Mouse (Mus musculus): Measurements from ENCODE around the gene Id3. TPM values are rescaled to one million over a fixed set of nuclear protein-coding genes. Genes with fewer than 3 reads are reported as not detected.

Id3 gene
- polyA plus RNA-seq, 1 experiment from 2014 or later, result 426 TPM

DNA sequence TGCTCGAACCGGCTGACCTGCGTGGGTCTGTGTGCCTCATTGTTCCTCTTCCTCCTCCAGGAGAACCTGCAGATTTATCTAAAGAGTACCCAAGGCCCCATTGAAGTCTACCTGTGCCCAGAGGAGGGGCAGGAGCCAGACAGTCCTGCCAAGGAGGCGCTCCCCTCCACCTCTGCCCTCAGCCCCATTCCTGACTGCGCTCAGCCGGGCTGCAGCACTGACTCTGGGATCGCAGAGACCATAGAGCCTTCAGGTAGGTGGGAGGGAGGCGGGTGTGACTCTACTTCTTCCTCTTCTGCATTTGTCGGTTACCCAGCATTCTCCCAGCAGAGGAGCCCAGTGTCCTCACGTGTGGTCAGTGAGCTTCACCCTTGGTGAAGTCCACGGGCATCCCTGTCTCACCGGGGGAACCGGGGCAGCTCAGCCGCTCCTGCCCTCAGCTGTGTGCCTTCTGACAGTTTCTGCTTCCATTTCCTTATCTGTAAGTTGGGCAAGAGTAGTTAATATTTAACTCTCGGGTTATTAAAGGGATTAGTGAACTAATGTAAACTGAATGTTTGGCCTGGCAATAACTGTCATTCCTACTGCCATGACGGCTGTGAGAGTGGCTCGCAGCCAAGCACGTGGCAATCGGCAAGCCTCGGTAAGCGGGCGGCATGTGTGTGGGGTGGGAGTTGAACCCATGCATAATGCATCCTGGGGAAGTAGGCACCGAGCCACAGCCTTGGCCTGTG, 43.6 kb downstream of the Id3 start:
- H3K4me2 ChIP-seq (replicated peaks), result no peak overlapping the region
- H3K9me3 ChIP-seq (replicated peaks), result no peaks in the 10 kb centered on the region
- peaks cover 8% of the 10 kb centered on the region; the same call in 1 of the 2 replicates for H3K36me3 ChIP-seq
- H3K9ac ChIP-seq, result no peak overlapping the region
- ATAC-seq (ENCODE audit: low FRiP score), result no peak
- WGBS, result 89% methylated on average over 23 of the region's 23 CpGs
- no peak overlapping the region for H3K27ac ChIP-seq
- no peaks in the 10 kb centered on the region for H3K27me3 ChIP-seq
- H3K4me1 ChIP-seq, result no peaks in the 10 kb centered on the region
- no peak overlapping the region for H3K4me3 ChIP-seq

DNA sequence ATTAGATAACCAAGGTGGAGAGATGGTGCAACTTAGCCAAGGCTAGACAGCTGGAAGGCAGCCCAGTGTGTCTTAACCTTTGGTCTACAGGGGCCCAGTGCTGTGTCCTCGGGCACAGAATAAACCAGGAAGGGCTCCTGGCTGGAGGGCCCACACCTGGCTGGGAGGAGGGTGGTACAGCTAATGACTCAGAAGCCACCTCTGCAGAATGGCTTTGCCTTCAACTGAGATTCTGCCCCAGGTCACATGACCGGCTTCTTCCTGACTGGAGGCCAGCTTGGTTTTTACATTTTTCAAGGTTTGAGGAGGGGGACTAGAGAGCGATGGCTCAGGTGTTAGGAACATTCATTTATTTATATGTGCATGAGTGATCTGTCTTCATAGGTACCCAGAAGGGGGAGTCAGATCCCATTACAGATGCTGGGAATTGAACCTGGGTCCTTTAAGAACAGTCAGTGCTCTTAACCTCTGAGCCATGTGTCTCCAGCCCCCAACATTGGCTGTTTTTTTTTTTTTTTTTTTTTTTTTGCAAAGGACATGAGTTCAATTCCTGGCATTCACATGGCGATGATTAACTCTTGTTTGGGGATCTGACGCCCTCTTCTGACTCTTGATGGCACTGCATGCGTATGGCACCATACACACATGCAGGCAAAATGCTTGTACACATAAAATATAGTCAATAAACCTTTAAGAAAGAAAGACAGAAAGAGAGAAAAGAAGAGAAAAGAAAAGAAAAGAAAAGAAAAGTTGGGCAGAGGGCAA, 45.9 kb downstream of the Id3 start:
- Histone ChIP-seq H3K36me3 (peaks cover 15% of the 10 kb centered on the region; the same call in 1 of the 2 replicates), H3K4me2 (replicated peaks) (no peak overlapping the region), H3K27me3 (no peaks in the 10 kb centered on the region), H3K9ac (no peak overlapping the region), H3K4me3 (no peak overlapping the region), H3K4me1 (no peaks in the 10 kb centered on the region), H3K27ac (no peak overlapping the region), H3K9me3 (replicated peaks) (no peaks in the 10 kb centered on the region)
- no peak for ATAC-seq (ENCODE audit: low FRiP score)
- 76% methylated on average over 6 of the region's 6 CpGs for WGBS

DNA sequence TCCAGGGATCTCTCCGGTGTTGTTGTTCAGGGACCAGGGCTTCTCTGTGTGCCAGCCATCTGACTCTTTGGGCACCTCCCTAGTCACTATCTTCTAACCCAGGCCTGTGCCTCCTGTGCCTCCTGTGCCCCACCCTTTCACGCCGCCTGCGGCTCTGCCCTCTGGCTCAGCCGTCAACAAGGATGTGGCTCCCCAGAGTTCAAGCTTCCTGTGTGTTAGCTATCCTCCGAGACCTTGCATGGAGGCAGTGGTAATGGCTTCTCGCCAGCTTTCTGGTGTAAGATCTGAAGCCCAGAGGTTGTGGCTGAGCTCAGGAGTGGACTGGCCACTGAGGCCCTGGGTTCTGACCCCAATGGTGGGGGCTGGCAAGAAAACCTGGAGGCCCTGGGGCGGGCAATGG, 46.6 kb downstream of the Id3 start:
- no peaks in the 10 kb centered on the region for H3K9me3 ChIP-seq (replicated peaks)
- H3K9ac ChIP-seq, result no peak overlapping the region
- H3K4me1 ChIP-seq, result no peaks in the 10 kb centered on the region
- 91% methylated on average over 8 of the region's 8 CpGs for WGBS
- no peak overlapping the region for H3K4me2 ChIP-seq (replicated peaks)
- H3K27me3 ChIP-seq, result no peaks in the 10 kb centered on the region
- no peak overlapping the region for H3K4me3 ChIP-seq
- H3K36me3 ChIP-seq, result peaks cover 15% of the 10 kb centered on the region; the same call in 1 of the 2 replicates
- no peak overlapping the region for H3K27ac ChIP-seq
- no peak for ATAC-seq (ENCODE audit: low FRiP score)

DNA sequence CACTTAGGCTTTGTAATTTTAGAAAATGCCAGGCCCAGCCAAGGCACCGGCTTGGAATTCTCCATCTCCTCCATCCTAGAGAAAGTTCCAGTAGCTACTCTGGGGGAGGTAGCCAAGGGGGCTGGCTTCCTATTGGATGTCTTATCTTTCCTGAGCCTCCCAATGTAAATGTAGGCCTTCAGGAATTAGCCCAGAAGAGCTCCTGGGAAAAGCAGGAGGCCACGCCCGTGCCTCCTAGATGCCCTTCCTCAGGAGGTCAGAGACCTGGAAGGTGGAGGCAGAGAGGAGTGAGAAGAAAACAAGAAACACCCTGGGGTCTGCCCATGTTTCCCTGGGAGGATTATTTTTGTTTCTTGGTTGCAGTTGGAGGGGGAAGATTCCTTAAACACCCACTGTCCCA, 50.3 kb downstream of the Id3 start:
- no peak for ATAC-seq (ENCODE audit: low FRiP score)
- Histone ChIP-seq H3K27me3 (no peaks in the 10 kb centered on the region), H3K9ac (no peak overlapping the region), H3K36me3 (peaks cover 15% of the 10 kb centered on the region; the same call in 1 of the 2 replicates), H3K4me3 (no peak overlapping the region), H3K27ac (no peak overlapping the region), H3K9me3 (replicated peaks) (no peaks in the 10 kb centered on the region), H3K4me2 (replicated peaks) (no peak overlapping the region), H3K4me1 (no peaks in the 10 kb centered on the region)
- 81% methylated on average over 3 of the region's 3 CpGs for WGBS

DNA sequence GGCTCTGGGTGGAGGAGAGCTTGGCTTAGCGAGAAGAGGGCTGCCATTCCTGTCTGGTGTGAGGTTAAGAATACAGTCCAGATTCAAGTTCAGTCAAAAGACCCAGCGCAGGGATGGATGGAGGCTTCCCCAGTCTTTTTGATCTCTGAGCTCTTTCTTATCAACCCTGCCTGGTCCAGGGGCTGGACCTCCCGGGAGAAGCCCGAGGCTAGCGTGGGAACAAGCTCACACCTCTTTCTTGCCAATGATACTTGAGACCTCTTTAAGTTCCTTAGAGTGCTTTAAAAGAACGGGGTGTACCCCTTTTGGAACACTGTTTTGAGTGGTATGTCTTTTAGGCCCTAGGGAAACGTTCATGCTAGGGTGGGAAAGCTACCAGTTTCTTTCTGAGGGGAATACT, 51.7 kb downstream of the Id3 start:
- H3K9me3 ChIP-seq (replicated peaks), result no peaks in the 10 kb centered on the region
- 71% methylated on average over 7 of the region's 7 CpGs for WGBS
- no peaks in the 10 kb centered on the region for H3K27me3 ChIP-seq
- H3K36me3 ChIP-seq, result peaks cover 12% of the 10 kb centered on the region; the same call in 1 of the 2 replicates
- no peak overlapping the region for H3K27ac ChIP-seq
- ATAC-seq (ENCODE audit: low FRiP score), result no peak
- no peak overlapping the region for H3K9ac ChIP-seq
- H3K4me2 ChIP-seq (replicated peaks), result no peak overlapping the region
- H3K4me1 ChIP-seq, result no peaks in the 10 kb centered on the region
- no peak overlapping the region for H3K4me3 ChIP-seq

Other genes starting within 250 kb of the Id3 start
- 0.15 and 0.29 TPM in 2 replicates for gene Cnr2, start 248.1 kb upstream of the Id3 start, polyA plus RNA-seq (2016; fragmentation: Nextera tagmentation; extraction: Ambion mirVana)
- 50.2 and 54.1 TPM in 2 replicates for gene Fuca1, start 222.8 kb upstream of the Id3 start, polyA plus RNA-seq (2016; fragmentation: Nextera tagmentation; extraction: Ambion mirVana)
- 55.6 and 60.2 TPM in 2 replicates for gene Hmgcl, start 197.0 kb upstream of the Id3 start, polyA plus RNA-seq (2016; fragmentation: Nextera tagmentation; extraction: Ambion mirVana)
- gene Gale, start 179.8 kb upstream of the Id3 start, polyA plus RNA-seq (2016; fragmentation: Nextera tagmentation; extraction: Ambion mirVana), result 35.3 and 35.5 TPM in 2 replicates
- 153 and 167 TPM in 2 replicates for gene Lypla2, start 170.9 kb upstream of the Id3 start, polyA plus RNA-seq (2016; fragmentation: Nextera tagmentation; extraction: Ambion mirVana)
- 58.3 and 59.8 TPM in 2 replicates for gene Pithd1, start 156.2 kb upstream of the Id3 start, polyA plus RNA-seq (2016; fragmentation: Nextera tagmentation; extraction: Ambion mirVana)
- 36.5 and 41.5 TPM in 2 replicates for gene Eloa, start 121.7 kb upstream of the Id3 start, polyA plus RNA-seq (2016; fragmentation: Nextera tagmentation; extraction: Ambion mirVana)
- gene Rpl11, start 90.1 kb upstream of the Id3 start, polyA plus RNA-seq (2016; fragmentation: Nextera tagmentation; extraction: Ambion mirVana), result 277 and 292 TPM in 2 replicates
- 7.0 and 7.9 TPM in 2 replicates for gene E2f2, start 28.9 kb downstream of the Id3 start, polyA plus RNA-seq (2016; fragmentation: Nextera tagmentation; extraction: Ambion mirVana)
- 11.6 and 11.8 TPM in 2 replicates for gene Asap3, start 62.9 kb downstream of the Id3 start, polyA plus RNA-seq (2016; fragmentation: Nextera tagmentation; extraction: Ambion mirVana)
- gene Tcea3, start 104.2 kb downstream of the Id3 start, polyA plus RNA-seq (2016; fragmentation: Nextera tagmentation; extraction: Ambion mirVana), result 5.0 and 7.2 TPM in 2 replicates
- 42.4 and 42.6 TPM in 2 replicates for gene Zfp46, start 141.2 kb downstream of the Id3 start, polyA plus RNA-seq (2016; fragmentation: Nextera tagmentation; extraction: Ambion mirVana)
- 219 and 236 TPM in 2 replicates for gene Hnrnpr, start 167.4 kb downstream of the Id3 start, polyA plus RNA-seq (2016; fragmentation: Nextera tagmentation; extraction: Ambion mirVana)